Mouse (Mus musculus) megakaryocyte, adult 5-6 weeks (primary cell): ENCODE measurements at regions not wholly inside any gene's neighbourhood (a gene's known extent, or its start where the extent isn't known, plus 50 kb on each side); places are given as distances from the start of the nearest gene placed in this dataset.

ENCODE experiments used
- ATAC-seq: 2 replicates; pipeline ENCODE4 v1.8.0; 2016; ENCODE audit warnings: mild to moderate bottlenecking, inconsistent platforms; ENCODE audit not compliant: poor library complexity, severe bottlenecking

GRCm38 (mm10) chr1:13840309-13840622 is 2252.9 kb downstream of the 4930444P10Rik start:
- ATAC-seq, result no peak

- ATAC-seq, result peak; percentile 99
These were observed 2253.4 kb downstream of the 4930444P10Rik start for GRCm38 (mm10) chr1:13839619-13840308.

- ATAC-seq, result no peak
These were observed 2258.0 kb downstream of the 4930444P10Rik start for GRCm38 (mm10) chr1:13834860-13835840.

GRCm38 (mm10) chr1:13807786-13808185 is 2285.3 kb downstream of the 4930444P10Rik start:
- no peak for ATAC-seq

- no peak for ATAC-seq
These were observed 2292.7 kb downstream of the 4930444P10Rik start for GRCm38 (mm10) chr1:13800460-13800859.

GRCm38 (mm10) chr1:13798848-13799247 is 2294.3 kb downstream of the 4930444P10Rik start:
- no peak for ATAC-seq

- no peak for ATAC-seq
These were observed 2297.9 kb downstream of the 4930444P10Rik start for GRCm38 (mm10) chr1:13795196-13795595.

GRCm38 (mm10) chr1:13789318-13790085 is 2303.6 kb downstream of the 4930444P10Rik start:
- peak; percentile 89 for ATAC-seq

GRCm38 (mm10) chr1:13787016-13787415 is 2306.1 kb downstream of the 4930444P10Rik start:
- ATAC-seq, result no peak

- peak; percentile 73 for ATAC-seq
These were observed 2308.7 kb downstream of the 4930444P10Rik start for GRCm38 (mm10) chr1:13784396-13784795.

- ATAC-seq, result peak; percentile 77
These were observed 2310.5 kb downstream of the 4930444P10Rik start for GRCm38 (mm10) chr1:13782633-13783032.

GRCm38 (mm10) chr1:13772106-13772505 is 2321.0 kb downstream of the 4930444P10Rik start:
- peak; percentile 81 for ATAC-seq

- ATAC-seq, result peak; percentile 85
These were observed 2322.1 kb downstream of the 4930444P10Rik start for GRCm38 (mm10) chr1:13771014-13771463.

- ATAC-seq, result no peak
These were observed 2338.6 kb downstream of the A830018L16Rik start for GRCm38 (mm10) chr1:13752479-13752878.

GRCm38 (mm10) chr1:13751381-13751780 is 2337.5 kb downstream of the A830018L16Rik start:
- ATAC-seq, result no peak
